Comparison of ENCODE assay signal across 15 mouse cellular contexts in the genomic region with DNA sequence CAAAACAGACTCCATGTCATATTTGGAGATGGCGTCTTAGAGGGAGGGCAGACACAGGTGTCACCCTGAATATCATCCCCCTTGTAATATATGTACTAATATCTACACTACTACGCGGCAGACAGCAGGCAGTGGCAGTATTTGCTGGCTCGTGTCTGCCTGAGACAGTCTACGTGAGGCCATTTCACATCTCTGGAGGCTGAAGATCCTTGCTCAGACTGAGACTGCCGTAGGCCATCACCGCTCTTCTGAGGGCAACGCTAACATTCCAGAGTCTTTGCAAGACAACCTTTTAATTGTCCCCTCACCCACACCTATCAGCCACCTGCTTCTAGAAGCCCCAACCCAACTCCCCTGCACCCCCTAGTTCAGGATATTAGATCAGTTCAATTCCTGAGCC.
"Had no signal": no experiment of that assay in that cellular context is flagged by ENCODE, and none has a peak within 500 bp of the region (broad histone marks: within the 10 kb centered on the region; RNA-seq: fewer than 3 reads in every experiment).

No protein-coding gene starts in this region.

- H3K9ac ChIP-seq: neural tube, embryonic 15.5 days; stomach, embryonic 15.5 days had no signal

- DNase-seq: retina, postnatal 1 day; right cerebral cortex, adult 18-20 months; right cerebral cortex, postnatal 14 days; right cerebral cortex, postnatal 25 days; right cerebral cortex, postnatal 4 days; spleen, adult 18-20 months; thymus, adult 18-20 months; thymus, adult 2 months; thymus, postnatal 14 days; thymus, postnatal 25 days; thymus, postnatal 36 days; thymus, postnatal 4 days had no signal

- H3K9me3 ChIP-seq: neural tube, embryonic 15.5 days; stomach, embryonic 15.5 days had no signal

- H3K27ac ChIP-seq: neural tube, embryonic 15.5 days; stomach, embryonic 15.5 days; stomach, postnatal 0 days had no signal

- H3K27me3 ChIP-seq: neural tube, embryonic 15.5 days; stomach, embryonic 15.5 days had no signal

- H3K4me2 ChIP-seq: neural tube, embryonic 15.5 days; stomach, embryonic 15.5 days had no signal

- H3K36me3 ChIP-seq: neural tube, embryonic 15.5 days; stomach, embryonic 15.5 days had no signal

- H3K4me3 ChIP-seq: neural tube, embryonic 15.5 days; stomach, embryonic 15.5 days had no signal
